Mouse (Mus musculus) embryonic facial prominence, embryonic 12.5 days (tissue): ENCODE measurements around the gene Slc30a1. TPM values are rescaled to one million over a fixed set of nuclear protein-coding genes. Genes with fewer than 3 reads are reported as not detected.

ENCODE experiments used
- ATAC-seq: fragments of 200-750 bp; cut with Nextera tagmentation; 2 replicates; pipeline ENCODE4 v1.8.0; 2017; ENCODE audit not compliant: insufficient number of reproducible peaks, insufficient read depth, low FRiP score, low TSS enrichment
- H3K27ac ChIP-seq: fragments of 300-500 bp; sonication (generic); 2 replicates; pipeline ENCODE4 v1.5.1; 2016; ENCODE audit warnings: mild to moderate bottlenecking
- H3K27me3 ChIP-seq: fragments of 300-500 bp; sonication (generic); 2 replicates; pipeline ENCODE4 v1.6.1; 2016; ENCODE audit warnings: mild to moderate bottlenecking, moderate library complexity
- H3K36me3 ChIP-seq: fragments of 300-500 bp; sonication (generic); 2 replicates; pipeline ENCODE4 v1.6.1; 2016; ENCODE audit warnings: mild to moderate bottlenecking
- H3K4me1 ChIP-seq: fragments of 300-500 bp; sonication (generic); 2 replicates; pipeline ENCODE4 v1.6.1; 2016
- H3K4me2 ChIP-seq: fragments of 300-500 bp; sonication (generic); replicated peaks from 2 replicates; pipeline ENCODE4 v1.6.1; 2016; ENCODE audit warnings: mild to moderate bottlenecking, moderate library complexity
- H3K4me3 ChIP-seq: fragments of 300-500 bp; sonication (generic); 2 replicates; pipeline ENCODE4 v1.5.1; 2016; ENCODE audit warnings: mild to moderate bottlenecking
- H3K9ac ChIP-seq: fragments of 300-500 bp; sonication (generic); 2 replicates; pipeline ENCODE4 v1.6.1; 2016; ENCODE audit warnings: mild to moderate bottlenecking, moderate library complexity
- H3K9me3 ChIP-seq: fragments of 300-500 bp; sonication (generic); 2 replicates; pipeline ENCODE4 v1.6.1; 2016; ENCODE audit warnings: mild to moderate bottlenecking, moderate library complexity
- WGBS: fragments of 180-500 bp; shearing (Covaris S2); methylation state at CpG from one replicate; pipeline ENCODE4 v1.1.7; 2016; 5-methylcytosine and 5-hydroxymethylcytosine counted together
- polyA plus RNA-seq: library from polyadenylated mRNA; unstranded; fragments of >200 nt; fragmentation: Nextera tagmentation; extraction: Ambion mirVana; gene quantifications from 2 replicates; pipeline ENCODE4 v1.2.1, GENCODE M21; 2016

Slc30a1 gene
- polyA plus RNA-seq, 1 experiment from 2014 or later = 3.3 TPM

- Histone ChIP-seq H3K27ac (no peak overlapping the region), H3K4me1 (no peaks in the 10 kb centered on the region), H3K36me3 (no peaks in the 10 kb centered on the region), H3K4me3 (no peak overlapping the region), H3K9ac (no peak overlapping the region), H3K9me3 (no peaks in the 10 kb centered on the region), H3K27me3 (no peaks in the 10 kb centered on the region), H3K4me2 (no peak overlapping the region)
- 79% methylated on average over 2 of the region's 2 CpGs for WGBS
- ATAC-seq = no peak
Measured at GRCm38 (mm10) chr1:191946835-191947234, 40.3 kb downstream of the Slc30a1 start.

- no peaks in the 10 kb centered on the region for H3K27me3 ChIP-seq
- H3K4me3 ChIP-seq = no peak overlapping the region
- ATAC-seq = no peak
- H3K9ac ChIP-seq = no peak overlapping the region
- H3K4me1 ChIP-seq = no peaks in the 10 kb centered on the region
- 82% methylated on average over 8 of the region's 8 CpGs for WGBS
- no peaks in the 10 kb centered on the region for H3K36me3 ChIP-seq
- H3K9me3 ChIP-seq = no peaks in the 10 kb centered on the region
- H3K27ac ChIP-seq = no peak overlapping the region
- no peak overlapping the region for H3K4me2 ChIP-seq
Measured at GRCm38 (mm10) chr1:191947796-191948195, 41.2 kb downstream of the Slc30a1 start.

GRCm38 (mm10) chr1:191948600-191948999, 42.0 kb downstream of the Slc30a1 start:
- Histone ChIP-seq H3K9ac (no peak overlapping the region), H3K4me2 (no peak overlapping the region), H3K4me3 (no peak overlapping the region), H3K27me3 (no peaks in the 10 kb centered on the region), H3K27ac (no peak overlapping the region), H3K36me3 (no peaks in the 10 kb centered on the region), H3K4me1 (no peaks in the 10 kb centered on the region), H3K9me3 (no peaks in the 10 kb centered on the region)
- ATAC-seq = no peak
- WGBS = 88% methylated on average over 8 of the region's 8 CpGs

GRCm38 (mm10) chr1:191950611-191951010, 44.0 kb downstream of the Slc30a1 start:
- Histone ChIP-seq H3K9me3 (no peaks in the 10 kb centered on the region), H3K9ac (no peak overlapping the region), H3K27ac (no peak overlapping the region), H3K27me3 (no peaks in the 10 kb centered on the region), H3K4me2 (no peak overlapping the region), H3K4me3 (no peak overlapping the region), H3K36me3 (no peaks in the 10 kb centered on the region), H3K4me1 (no peaks in the 10 kb centered on the region)
- WGBS = 59% methylated on average over 2 of the region's 2 CpGs
- ATAC-seq = no peak

- no peak overlapping the region for H3K4me2 ChIP-seq
- H3K27me3 ChIP-seq = no peaks in the 10 kb centered on the region
- ATAC-seq = no peak
- H3K36me3 ChIP-seq = no peaks in the 10 kb centered on the region
- H3K4me1 ChIP-seq = no peaks in the 10 kb centered on the region
- H3K4me3 ChIP-seq = no peak overlapping the region
- no peak overlapping the region for H3K9ac ChIP-seq
- 90% methylated on average over 11 of the region's 11 CpGs for WGBS
- H3K9me3 ChIP-seq = no peaks in the 10 kb centered on the region
- H3K27ac ChIP-seq = no peak overlapping the region
Measured at GRCm38 (mm10) chr1:191952733-191953335, 46.3 kb downstream of the Slc30a1 start.

GRCm38 (mm10) chr1:191955101-191955500, 48.5 kb downstream of the Slc30a1 start:
- no peak overlapping the region for H3K9ac ChIP-seq
- no peaks in the 10 kb centered on the region for H3K27me3 ChIP-seq
- no peak overlapping the region for H3K27ac ChIP-seq
- H3K4me3 ChIP-seq = no peak overlapping the region
- no peaks in the 10 kb centered on the region for H3K4me1 ChIP-seq
- H3K36me3 ChIP-seq = no peaks in the 10 kb centered on the region
- no peak overlapping the region for H3K4me2 ChIP-seq
- no peak for ATAC-seq
- 53% methylated on average over 3 of the region's 3 CpGs for WGBS
- no peaks in the 10 kb centered on the region for H3K9me3 ChIP-seq

GRCm38 (mm10) chr1:191956261-191956660, 49.7 kb downstream of the Slc30a1 start:
- Histone ChIP-seq H3K4me2 (no peak overlapping the region), H3K9me3 (no peaks in the 10 kb centered on the region), H3K9ac (no peak overlapping the region), H3K4me1 (no peaks in the 10 kb centered on the region), H3K27ac (no peak overlapping the region), H3K27me3 (no peaks in the 10 kb centered on the region), H3K4me3 (no peak overlapping the region), H3K36me3 (no peaks in the 10 kb centered on the region)
- ATAC-seq = no peak
- 83% methylated on average over 3 of the region's 3 CpGs for WGBS

GRCm38 (mm10) chr1:191956871-191957270, 50.3 kb downstream of the Slc30a1 start:
- WGBS = 91% methylated on average over 2 of the region's 2 CpGs
- Histone ChIP-seq H3K9me3 (no peaks in the 10 kb centered on the region), H3K4me1 (no peaks in the 10 kb centered on the region), H3K4me3 (no peak overlapping the region), H3K4me2 (no peak overlapping the region), H3K27me3 (no peaks in the 10 kb centered on the region), H3K36me3 (no peaks in the 10 kb centered on the region), H3K9ac (no peak overlapping the region), H3K27ac (no peak overlapping the region)
- ATAC-seq = no peak

- H3K9ac ChIP-seq = no peak overlapping the region
- no peak overlapping the region for H3K27ac ChIP-seq
- H3K27me3 ChIP-seq = no peaks in the 10 kb centered on the region
- 89% methylated on average over 3 of the region's 3 CpGs for WGBS
- H3K9me3 ChIP-seq = no peaks in the 10 kb centered on the region
- no peaks in the 10 kb centered on the region for H3K4me1 ChIP-seq
- no peak overlapping the region for H3K4me2 ChIP-seq
- H3K36me3 ChIP-seq = no peaks in the 10 kb centered on the region
- H3K4me3 ChIP-seq = no peak overlapping the region
- no peak for ATAC-seq
Measured at GRCm38 (mm10) chr1:191957321-191957720, 50.8 kb downstream of the Slc30a1 start.

GRCm38 (mm10) chr1:191960946-191961345, 54.4 kb downstream of the Slc30a1 start:
- H3K4me1 ChIP-seq = no peaks in the 10 kb centered on the region
- no peak for ATAC-seq
- H3K36me3 ChIP-seq = no peaks in the 10 kb centered on the region
- no peak overlapping the region for H3K4me2 ChIP-seq
- H3K27ac ChIP-seq = no peak overlapping the region
- H3K27me3 ChIP-seq = no peaks in the 10 kb centered on the region
- H3K9me3 ChIP-seq = no peaks in the 10 kb centered on the region
- no peak overlapping the region for H3K9ac ChIP-seq
- WGBS = 67% methylated on average over 2 of the region's 2 CpGs
- H3K4me3 ChIP-seq = no peak overlapping the region

Other genes starting within 250 kb of the Slc30a1 start
- 37.2 and 40.3 TPM in 2 replicates for gene Lpgat1, start 188.9 kb upstream of the Slc30a1 start, polyA plus RNA-seq
- 36.7 and 40.5 TPM in 2 replicates for gene Nek2, start 85.3 kb upstream of the Slc30a1 start, polyA plus RNA-seq
- 5.2 and 6.0 TPM in 2 replicates for gene Rd3, start 70.6 kb downstream of the Slc30a1 start, polyA plus RNA-seq
- 13.1 and 14.4 TPM in 2 replicates for gene Traf5, start 185.8 kb downstream of the Slc30a1 start, polyA plus RNA-seq
- gene Rcor3, start 231.3 kb downstream of the Slc30a1 start, polyA plus RNA-seq = 26.4 and 26.8 TPM in 2 replicates